Mouse (Mus musculus): ENCODE data around the gene Tsr2.

Gene Tsr2

GRCm38 (mm10) chrX:151046777-151047430 lies 49.4 kb downstream of the Tsr2 start:
- DNase-seq (ENCODE audit: low read depth, low spot score): peak; percentile 86

DNA sequence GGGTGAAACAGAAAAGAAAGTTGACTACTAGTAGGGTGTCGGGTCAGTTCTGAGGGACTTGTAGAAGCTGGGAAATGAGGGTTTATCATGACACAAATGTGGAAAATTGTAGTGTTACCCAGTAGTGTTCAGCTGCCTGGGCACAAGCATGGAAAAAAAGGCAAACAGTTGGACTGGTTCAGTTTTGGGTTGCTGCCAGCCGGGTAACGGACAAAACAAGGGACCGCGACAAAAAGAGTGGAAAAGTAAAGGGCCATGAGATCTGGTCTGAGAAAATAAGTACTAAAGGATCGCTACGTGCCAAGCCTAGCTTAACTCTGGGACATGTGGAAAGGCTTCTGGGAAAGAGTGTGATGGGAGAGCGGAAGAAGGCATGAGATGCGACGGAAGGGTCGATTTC lies 50.0 kb downstream of the Tsr2 start:
- DNase-seq (ENCODE audit: low read depth, low spot score): no peak

- no peak for DNase-seq (ENCODE audit: low read depth, low spot score)
Measured at GRCm38 (mm10) chrX:151045850-151046249, 50.5 kb downstream of the Tsr2 start, which contains the start of gene Fgd1. Fgd1 (plus strand) TSS chrX:151046150.

GRCm38 (mm10) chrX:151041223-151041622 lies 55.1 kb downstream of the Tsr2 start:
- DNase-seq (ENCODE audit: low read depth, low spot score): peak; percentile 94
